Mouse (Mus musculus) adipocyte (in vitro differentiated cells): ENCODE results near the gene Slc5a5.

ENCODE experiments used
- DNase-seq: peaks from one replicate; pipeline ENCODE4 v3.0.0-alpha.2; 2016; ENCODE audit warnings: low spot score

The Slc5a5 gene

DNA sequence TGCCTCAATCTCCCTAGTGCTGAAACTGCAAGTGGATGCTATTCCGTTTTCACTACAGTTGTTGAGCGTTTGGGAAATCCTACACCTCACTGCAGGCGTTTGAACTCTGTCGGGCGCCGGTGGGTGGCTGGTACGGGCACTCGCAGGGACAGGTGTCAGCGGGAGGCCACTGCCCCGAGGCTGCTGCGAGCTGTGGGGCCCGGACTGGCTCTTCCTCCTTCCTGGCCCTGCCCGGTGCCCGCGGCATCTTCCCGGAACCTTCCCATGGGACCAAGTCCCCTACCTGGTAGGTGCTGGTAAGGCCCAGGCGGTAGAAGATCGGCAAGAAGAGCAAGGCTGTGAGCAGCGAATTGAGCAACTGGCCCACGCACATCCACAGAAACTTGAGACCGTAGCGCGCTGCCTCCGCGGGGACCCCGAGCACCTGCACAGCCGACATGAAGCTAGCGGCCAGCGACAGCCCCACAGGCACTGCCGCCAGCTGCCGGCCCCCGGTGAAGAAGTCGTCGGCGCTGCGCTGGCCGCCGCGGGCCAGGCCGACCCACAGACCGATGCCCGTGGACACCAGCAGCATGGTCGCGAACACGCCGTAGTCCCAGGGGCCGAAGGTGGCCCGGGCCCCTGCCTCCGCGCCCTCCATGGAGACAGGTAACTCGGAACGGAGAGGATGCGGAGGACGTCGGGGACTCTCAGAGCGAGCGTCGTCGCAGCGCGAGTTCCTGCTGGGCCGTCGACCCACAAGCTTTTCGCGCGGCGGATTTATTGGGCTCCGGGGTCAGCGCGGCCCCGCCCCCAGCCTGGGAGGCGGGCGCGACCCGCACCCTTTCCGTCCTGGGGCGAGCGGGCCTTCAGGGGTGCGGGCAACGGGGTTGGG lies at the start of gene Slc5a5:
Gene Slc5a5, minus strand, starts transcription at position 736 of the 874 bp plus-strand sequence.
- no peak for DNase-seq

DNA sequence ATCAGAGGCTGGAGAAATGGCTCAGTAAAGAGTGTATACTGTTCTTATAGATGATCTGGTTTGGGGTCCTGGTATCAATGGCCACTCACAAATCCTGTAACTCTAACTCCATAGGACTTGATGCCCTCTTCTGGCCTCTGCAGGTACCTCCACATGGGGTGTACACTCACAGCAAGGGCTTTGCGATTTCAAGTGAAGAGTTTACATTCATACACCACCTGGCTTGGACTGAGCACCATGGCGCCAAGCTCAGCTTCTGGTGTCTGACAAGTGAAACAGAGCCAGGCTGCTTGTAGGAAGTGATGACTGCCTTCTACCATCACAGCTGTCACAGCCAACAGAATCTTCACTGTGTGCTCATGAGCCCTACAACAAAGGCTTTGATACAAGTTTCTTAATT lies 48.9 kb upstream of the Slc5a5 start:
- DNase-seq = no peak

DNA sequence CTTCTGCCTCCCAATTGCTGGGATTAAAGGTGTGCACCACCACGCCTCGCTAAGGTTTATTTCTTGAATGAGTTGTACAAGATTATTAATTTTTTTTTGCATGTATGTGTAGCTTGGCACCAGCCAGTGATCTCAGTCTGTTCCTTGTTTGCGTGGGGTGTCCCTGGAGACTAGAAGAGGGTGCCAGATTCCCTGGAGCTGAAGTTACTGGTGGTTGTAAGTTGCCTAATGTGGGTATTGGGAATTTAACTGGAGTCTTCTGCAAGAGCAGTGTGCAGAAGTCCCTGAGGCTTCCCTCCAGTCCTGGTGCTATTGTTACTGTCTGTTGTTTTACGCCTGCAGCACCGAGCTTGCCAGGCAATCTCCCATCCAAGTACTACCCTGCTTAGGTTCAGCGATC lies 44.6 kb upstream of the Slc5a5 start:
- DNase-seq = peak; percentile 23

DNA sequence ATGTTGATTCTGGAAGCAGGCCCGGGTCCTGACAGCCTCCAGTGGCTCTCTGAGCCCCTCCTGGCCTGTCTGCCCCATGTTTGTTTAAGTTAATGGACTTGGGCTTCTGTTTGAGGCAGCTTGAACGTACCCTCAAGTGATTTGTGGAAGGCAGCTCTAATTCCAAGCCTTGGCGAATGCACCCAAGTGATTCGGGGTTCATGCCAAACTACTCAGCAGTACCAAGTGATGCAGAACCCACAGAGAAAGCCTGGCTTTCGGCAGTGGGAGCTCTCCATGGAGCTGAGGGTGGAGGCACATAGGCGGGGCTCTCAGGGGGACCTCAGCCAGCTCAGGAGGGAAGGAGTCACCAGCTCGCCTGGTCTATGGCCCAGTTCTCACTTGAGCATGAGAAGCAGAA lies 42.2 kb upstream of the Slc5a5 start:
- no peak for DNase-seq

DNA sequence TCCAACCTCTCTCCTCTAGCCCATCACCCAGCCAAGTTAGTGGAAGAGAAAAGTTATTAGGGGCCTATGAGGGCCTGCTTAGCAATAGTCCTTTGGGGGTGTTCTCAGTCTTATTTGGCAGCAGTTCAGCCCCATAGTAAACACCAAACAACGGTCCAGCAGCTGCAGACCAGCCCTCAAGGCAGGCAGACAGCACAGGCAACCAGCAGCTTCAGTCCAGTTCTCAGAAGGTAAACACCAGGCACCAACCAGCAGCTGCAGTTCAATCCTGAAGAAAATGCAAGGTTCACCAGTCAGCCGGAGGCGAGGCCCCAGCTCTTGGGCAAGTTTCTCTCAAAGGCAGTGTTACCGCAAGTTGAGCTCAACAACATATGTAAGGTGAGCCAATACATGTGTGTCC lies 40.5 kb upstream of the Slc5a5 start:
- DNase-seq = no peak

DNA sequence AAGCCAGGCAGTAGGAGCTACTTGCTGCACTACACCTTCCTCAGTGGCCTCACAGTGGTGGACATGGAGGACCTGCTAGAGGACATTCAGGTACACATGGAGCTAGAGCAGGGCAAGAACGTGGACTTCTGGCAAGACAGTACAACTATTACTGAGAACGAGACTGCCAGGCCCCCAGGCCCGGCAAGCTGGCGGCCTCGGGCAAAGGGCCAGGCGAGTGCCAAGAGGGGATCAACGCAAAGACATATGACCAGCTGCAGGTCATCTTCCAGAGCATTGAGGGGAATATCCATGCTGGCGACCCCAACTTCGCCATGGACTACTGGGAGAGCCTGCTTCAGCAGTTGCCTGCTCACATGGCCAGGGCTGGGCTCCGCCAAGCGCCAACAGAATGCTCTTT lies 39.2 kb upstream of the Slc5a5 start:
- DNase-seq = no peak

DNA sequence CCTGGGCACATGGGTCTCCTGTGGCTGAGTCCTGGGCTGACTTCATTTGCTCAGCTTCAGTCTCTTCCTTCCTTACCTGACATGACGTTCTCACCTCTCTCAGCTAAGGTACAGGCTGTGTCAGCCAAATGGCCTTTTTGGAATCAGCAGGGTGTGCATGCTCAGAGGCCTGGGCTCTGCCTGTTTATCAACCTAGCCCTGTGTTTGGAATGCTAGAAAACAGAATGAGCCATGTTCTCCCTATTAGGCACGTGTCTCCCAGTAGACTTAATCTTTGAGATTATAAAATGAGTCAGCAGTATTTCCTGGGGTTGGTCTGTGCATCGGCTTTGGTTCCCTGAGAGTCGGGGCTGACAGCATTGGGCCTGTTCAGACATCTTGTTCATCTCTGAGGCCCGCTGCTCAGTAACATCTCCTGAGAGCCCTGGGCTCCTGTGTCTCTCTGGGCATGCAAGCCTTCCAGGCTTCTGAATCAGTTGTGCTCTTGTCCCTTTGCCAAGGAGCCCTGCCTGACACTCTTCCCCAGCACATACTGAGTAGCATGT lies 36.3 kb upstream of the Slc5a5 start:
- DNase-seq = no peak

DNA sequence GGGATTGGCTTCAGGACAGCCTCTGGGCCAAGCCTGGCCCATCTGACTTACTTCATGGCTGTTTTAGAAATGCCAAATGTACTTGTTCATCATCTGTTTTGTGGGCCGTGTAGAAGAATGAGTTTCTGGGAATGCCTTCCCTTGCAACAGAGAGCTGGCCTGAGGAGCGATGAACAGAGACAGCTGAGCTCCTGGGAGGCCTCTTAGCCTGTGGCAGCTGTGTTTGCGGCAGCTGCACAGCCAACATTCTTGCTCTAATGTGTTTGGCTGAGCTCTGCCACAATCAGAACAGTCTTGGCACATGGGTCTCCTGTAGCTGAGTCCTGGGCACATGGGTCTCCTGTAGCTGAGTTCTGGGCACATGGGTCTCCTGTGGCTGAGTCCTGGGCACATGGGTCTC lies 35.5 kb upstream of the Slc5a5 start:
- DNase-seq = peak; percentile 26

DNA sequence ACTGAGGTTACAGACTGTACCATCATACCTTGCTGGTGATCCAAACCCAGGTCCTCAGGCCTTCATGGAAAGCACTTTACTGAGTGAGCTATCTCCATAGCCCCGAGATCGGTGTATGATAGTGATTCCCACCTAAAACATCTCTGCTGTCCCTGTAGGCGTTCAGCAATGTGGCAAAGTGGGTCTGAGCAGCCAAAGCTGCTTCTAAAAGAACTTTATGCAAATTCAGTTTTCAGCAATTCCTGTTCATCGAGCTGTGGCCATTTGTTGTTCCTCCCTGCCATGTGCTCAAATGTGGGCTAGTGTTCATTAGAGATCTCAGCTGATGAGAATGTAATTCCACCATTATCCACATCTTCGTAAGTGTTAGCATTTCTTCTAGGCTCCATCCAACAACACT lies 33.8 kb upstream of the Slc5a5 start:
- DNase-seq = no peak

DNA sequence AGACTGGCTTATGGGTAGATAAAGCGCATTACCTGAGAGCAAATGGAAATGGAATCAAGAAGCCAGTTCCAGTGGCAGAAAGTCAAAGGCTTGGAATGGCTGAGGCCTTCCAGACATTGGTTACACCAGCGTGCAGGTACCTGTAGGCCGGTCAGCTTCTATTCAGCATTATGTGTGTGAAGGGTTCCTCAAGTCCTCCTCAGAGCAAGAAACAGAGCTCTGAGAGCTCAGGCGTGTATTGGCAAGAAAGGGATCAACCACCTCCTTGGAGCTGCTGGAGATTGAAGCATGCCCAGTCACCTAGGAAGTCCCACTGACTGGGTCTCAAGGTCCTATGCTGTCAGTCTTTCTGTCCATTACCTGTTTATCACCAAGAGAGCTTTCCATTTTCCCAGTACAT lies 33.2 kb upstream of the Slc5a5 start:
- DNase-seq = no peak

DNA sequence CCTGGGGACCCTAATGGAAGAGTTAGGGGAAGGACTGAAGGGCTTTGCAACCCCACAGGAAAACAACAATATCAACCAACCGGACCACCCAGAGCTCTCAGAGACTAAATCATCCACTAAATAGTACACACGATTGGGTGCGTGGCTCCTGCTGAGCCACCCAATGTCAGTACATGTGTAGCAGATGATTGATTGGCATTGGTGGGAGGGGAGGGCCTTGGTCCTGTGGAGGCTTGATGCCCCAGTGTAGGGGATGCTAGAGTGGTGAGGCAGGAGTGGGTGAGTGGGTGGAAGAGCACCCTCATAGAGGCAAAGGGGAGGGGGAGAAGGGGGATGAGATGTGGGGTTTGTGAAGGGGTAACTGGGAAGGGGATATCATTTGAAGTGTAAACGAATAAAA lies 31.6 kb upstream of the Slc5a5 start:
- DNase-seq = no peak

DNA sequence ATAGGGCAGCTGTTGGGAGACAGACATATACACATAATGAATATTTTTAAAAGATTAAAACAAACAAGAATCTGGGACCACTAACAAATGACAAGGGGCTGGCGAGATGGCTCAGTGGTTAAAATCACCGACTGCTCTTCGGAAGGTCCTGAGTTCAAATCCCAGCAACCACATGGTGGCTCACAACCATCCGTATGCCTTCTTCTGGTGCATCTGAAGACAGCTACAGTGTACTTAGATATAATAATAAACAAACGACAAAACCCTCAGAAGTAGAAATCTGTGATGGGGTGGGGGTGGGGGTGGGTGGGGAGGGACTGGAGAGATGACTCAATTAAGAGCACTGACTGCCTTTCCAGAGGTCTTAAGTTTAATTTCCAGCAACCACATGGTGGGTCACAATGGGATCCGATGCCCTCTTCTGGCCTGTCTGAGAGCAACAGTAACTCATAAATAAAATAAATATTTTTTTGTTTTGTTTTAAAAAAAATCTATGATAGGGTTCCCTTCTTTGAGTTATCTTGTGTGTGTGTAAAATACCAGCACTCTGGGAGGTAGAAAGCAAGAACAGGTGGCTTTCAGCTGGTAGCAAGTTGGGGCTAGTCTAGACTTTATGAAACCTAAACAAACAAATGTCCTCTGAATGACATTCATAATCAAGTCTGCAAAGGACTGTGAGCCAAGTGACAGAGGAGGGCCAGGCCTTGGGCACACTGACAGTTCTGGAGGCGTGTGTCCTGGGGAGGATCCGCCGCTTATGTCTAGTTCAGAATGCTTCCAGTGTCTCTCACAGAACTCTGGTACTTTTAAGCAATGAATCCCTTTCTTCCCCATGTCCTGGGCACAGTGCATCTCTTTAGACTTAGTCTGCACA lies 27.7 kb upstream of the Slc5a5 start:
- DNase-seq = no peak

DNA sequence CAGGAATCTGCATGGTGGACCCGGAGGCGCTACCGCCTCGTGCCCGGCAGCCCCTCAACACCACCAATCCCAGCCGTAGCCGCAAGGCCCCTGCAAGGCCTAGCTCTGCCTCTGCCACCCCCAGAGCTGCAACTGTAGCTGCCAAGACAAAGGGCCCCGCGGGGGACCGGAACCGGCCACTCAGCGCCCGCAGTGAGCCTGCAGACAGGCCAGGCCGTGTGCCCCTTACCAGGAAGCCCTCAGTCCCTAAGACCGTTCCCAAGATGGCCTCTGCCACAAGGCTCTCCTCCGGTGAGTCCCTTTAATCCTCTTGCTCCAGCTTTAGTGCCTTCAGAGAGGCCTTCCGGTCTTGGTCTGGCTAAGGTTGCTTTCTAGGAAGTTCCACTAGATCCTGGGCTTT lies 22.1 kb upstream of the Slc5a5 start:
- no peak for DNase-seq

DNA sequence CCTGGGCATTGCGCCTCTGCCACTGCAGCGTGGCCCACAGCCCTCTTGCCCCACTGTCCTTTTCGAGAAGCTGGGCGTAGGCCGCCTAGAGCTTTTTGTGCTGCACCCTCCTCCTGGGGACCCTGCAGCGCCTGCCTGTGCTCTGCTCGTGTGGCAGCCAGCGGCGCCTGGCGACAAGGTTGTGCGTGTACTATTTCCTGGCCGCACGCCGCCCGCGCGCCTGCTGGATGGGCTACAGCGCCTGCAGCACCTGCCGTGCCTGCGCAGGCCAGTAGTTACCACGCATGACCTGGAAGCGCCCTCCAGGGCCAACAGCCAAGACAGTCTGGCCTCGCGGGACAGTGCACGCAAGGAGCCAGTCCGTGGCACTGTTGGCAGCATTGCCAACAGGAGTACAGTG lies 21.0 kb upstream of the Slc5a5 start:
- no peak for DNase-seq

DNA sequence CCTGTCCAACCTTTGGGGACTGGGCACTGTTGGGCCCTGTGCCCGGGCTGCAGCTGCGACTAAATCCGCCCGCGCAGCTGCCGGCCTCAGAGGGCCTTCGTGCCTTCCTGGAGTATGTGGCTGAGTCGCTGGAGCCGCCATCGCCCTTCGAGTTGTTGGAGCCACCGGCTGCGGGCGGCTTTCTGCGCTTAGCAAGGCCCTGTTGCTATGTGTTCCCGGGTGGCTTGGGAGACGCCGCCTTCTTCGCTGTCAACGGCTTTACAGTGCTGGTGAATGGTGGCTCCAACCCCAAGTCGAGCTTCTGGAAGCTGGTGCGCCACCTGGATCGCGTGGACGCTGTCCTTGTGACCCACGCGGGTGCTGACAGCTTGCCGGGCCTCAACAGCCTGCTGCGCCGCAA lies 20.4 kb upstream of the Slc5a5 start:
- no peak for DNase-seq

DNA sequence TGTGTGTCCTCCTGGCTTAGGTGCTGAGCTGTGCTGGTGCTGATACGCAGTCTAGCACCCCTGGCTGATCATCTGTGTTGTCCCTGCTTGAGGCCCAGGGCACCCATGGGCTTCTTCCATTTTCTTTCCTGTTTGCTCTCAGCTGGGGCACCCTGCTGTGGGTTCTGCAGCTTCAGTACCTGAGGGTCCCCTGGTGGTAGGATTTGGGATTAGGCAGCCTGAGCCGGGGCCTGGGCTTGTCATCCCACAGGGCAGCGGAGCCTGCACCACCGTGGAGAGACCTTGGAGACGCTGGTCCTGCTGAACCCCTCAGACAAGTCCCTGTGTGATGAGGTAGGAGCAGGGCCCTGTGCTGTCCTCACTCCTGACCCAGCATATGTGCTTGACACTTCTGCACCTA lies 19.0 kb upstream of the Slc5a5 start:
- DNase-seq = no peak

DNA sequence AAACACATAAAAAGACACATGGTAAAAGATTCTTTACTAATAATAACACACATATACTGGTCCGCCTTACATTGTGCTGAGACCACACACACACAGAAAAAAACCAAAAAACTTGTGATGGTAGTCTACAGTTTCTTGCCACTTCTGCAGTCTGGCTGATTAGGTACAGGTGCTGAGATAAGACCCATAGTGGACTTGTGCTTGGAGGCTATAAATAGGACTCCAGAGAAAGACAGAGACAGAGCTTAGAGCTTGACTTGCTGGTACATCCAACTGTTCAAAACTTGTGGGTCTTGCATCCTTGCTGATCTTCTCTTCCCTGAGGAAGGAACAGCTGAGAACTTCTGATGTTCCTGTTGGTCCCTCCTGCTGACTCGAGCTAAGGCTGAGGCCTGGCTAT lies 15.0 kb upstream of the Slc5a5 start:
- DNase-seq = no peak

DNA sequence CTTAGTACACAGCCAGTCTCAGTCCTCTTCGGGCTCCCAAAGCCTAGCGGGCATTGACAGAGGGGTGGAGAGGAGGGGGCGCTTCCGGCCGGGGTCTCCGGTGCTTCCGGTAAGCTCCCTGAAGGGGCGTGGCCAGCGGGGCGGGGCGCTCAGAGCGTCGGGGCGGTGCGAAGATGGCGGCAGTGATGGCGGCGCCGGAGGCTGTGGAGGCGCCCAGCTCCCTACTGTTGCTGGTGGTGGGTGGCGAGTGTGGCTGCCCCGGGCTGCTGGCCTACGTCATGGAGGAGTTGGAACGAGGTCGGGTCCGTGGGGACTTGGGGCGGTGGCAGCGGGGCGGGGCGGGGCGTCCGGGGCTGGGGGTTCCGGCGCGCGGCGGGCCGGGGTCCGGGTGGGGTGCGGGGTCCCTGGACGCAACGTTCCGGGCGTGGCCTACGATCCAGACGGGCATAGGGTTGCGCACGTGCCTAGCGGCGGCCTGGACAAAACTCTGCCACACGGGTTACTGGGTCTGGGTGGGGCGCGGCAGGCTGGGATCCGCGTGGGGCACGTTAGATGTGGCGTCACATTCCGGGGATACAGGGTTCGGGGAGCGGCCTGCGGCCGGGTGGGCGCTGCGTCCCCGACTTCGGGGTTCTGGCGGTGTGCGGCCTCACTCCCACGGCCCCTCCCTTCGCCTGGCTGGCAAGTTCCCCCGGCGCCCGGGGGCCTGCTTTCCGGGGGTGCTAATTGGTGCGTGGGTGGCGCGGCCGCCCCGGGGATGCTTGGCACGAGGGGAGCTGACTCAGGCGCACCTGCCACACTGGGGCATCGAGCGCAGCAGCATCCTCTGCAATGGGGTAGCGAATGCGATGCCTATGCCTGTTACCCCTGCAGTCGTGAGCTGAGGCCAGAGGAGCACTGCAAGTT lies 13.5 kb upstream of the Slc5a5 start, which contains the start of gene Map1s:
Gene Map1s, plus strand, starts transcription at position 102 of the 906 bp plus-strand sequence.
- peak; percentile 76 for DNase-seq

DNA sequence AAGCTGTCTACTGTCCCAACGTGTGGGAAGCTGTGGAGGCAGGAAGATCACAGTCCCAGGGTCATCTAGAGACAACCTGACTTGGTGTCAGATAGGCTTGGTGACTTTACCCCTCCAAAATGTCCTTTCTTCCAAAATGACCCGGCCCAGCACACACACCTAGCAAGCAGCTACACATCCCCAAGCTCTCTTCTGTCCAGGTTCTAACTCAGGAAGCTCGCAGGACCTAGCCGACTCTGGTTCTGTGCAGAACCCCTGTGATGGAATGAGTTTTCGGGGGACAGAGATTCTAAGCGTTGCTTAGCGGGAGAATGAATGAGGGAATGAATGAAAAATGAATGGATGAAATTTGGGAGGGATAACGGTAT lies 12.9 kb upstream of the Slc5a5 start:
- DNase-seq = no peak

DNA sequence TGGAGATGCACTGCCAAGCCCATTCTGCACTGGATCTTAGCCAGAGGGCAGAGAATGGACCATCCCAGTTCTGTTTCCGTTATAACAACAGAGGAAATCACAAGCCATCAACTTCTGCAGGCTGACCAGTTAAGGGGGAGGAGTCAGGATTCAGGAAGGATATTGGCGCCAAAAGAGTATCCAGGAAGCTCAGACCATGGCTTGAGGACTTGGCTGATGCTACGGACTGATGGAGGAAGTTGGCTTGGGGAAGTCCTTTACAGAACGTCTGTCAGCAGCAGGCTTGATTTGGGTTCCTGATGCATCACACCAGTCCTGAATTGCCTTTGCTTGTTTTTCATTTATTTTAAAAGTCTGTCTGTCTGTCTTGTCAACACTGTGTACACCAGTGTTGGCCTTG lies 12.0 kb upstream of the Slc5a5 start:
- DNase-seq = no peak

DNA sequence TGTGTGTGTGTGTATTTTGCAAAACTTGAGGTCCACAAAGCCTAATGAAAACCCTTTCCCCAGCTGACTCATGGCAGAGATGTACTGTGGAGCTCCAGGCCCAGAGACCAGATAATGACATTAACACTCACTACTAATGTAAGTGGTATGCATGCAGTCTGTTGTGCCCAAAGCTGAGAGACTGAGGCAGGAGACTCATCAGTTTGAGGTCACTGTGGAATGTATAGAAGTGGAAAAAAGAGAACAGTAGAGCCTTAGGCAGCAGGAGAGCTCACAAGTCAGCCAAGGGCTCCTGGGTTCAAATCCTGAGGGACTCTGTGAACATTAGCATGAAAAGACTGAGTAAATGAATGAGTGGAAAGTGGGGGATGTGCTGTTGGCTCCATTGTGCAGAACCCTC lies 11.0 kb upstream of the Slc5a5 start:
- DNase-seq = no peak

DNA sequence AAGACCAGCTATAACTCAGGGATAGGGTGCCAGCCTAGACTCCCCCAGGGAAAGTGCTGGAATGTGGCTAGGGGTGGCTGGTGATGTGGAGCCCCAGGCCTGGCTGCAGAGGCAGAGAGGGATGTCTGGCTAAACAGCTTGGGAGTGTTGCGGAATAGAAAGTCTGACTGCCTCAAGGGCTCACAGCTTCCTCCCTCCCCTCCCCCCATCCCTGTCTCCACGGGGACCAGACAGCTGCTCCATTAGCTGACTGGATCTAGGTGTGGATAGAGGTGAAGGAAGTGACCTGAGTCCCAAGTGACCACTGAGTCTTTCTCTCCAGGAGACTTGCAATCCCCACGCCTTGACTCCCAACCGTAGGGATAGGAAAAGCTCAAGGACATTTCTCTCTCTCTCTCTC lies 10.6 kb upstream of the Slc5a5 start:
- DNase-seq = peak; percentile 47
